Mouse (Mus musculus): ENCODE measurements around the gene Ssrp1. TPM values are rescaled to one million over a fixed set of nuclear protein-coding genes. Genes with fewer than 3 reads are reported as not detected.

Ssrp1 gene
- 390 and 439 TPM in 2 replicates for total RNA-seq (2017)

- ATAC-seq (replicated peaks in 1 of 2; ENCODE audit: insufficient read depth in 1 of 2, low FRiP score in 2 of 2, low TSS enrichment in 1 of 2, low read depth in 1 of 2, poor library complexity in 2 of 2, severe bottlenecking in 2 of 2), result peak; percentile 81 to 85
Observed at GRCm38 (mm10) chr2:85037047-85038026, at the start of gene Ssrp1, which contains the start of gene P2rx3. Gene Ssrp1, plus strand, starts transcription at chr2:85037234. Gene P2rx3, minus strand, starts transcription at chr2:85037462.

GRCm38 (mm10) chr2:84987930-84988329 is 49.1 kb upstream of the Ssrp1 start, which contains the start of gene Prg3:
Gene Prg3, plus strand, starts transcription at chr2:84988215.
- peak; percentile 94 to 99 for ATAC-seq (replicated peaks in 1 of 2; ENCODE audit: insufficient read depth in 1 of 2, low FRiP score in 2 of 2, low TSS enrichment in 1 of 2, low read depth in 1 of 2, poor library complexity in 2 of 2, severe bottlenecking in 2 of 2)

GRCm38 (mm10) chr2:84996376-84996775 is 40.7 kb upstream of the Ssrp1 start:
- ATAC-seq (replicated peaks in 1 of 2; ENCODE audit: insufficient read depth in 1 of 2, low FRiP score in 2 of 2, low TSS enrichment in 1 of 2, low read depth in 1 of 2, poor library complexity in 2 of 2, severe bottlenecking in 2 of 2), result no peak

GRCm38 (mm10) chr2:84999486-85000181 is 37.4 kb upstream of the Ssrp1 start:
- peak; percentile 18 to 74; a peak in 3 of 4 replicates for ATAC-seq (replicated peaks in 1 of 2; ENCODE audit: insufficient read depth in 1 of 2, low FRiP score in 2 of 2, low TSS enrichment in 1 of 2, low read depth in 1 of 2, poor library complexity in 2 of 2, severe bottlenecking in 2 of 2)

GRCm38 (mm10) chr2:85001497-85001896 is 35.5 kb upstream of the Ssrp1 start:
- no peak for ATAC-seq (replicated peaks in 1 of 2; ENCODE audit: insufficient read depth in 1 of 2, low FRiP score in 2 of 2, low TSS enrichment in 1 of 2, low read depth in 1 of 2, poor library complexity in 2 of 2, severe bottlenecking in 2 of 2)

- no peak for ATAC-seq (replicated peaks in 1 of 2; ENCODE audit: insufficient read depth in 1 of 2, low FRiP score in 2 of 2, low TSS enrichment in 1 of 2, low read depth in 1 of 2, poor library complexity in 2 of 2, severe bottlenecking in 2 of 2)
Observed at GRCm38 (mm10) chr2:85002575-85002974, 34.5 kb upstream of the Ssrp1 start.

- no peak for ATAC-seq (replicated peaks in 1 of 2; ENCODE audit: insufficient read depth in 1 of 2, low FRiP score in 2 of 2, low TSS enrichment in 1 of 2, low read depth in 1 of 2, poor library complexity in 2 of 2, severe bottlenecking in 2 of 2)
Observed at GRCm38 (mm10) chr2:85004341-85004740, 32.7 kb upstream of the Ssrp1 start.

- ATAC-seq (replicated peaks in 1 of 2; ENCODE audit: insufficient read depth in 1 of 2, low FRiP score in 2 of 2, low TSS enrichment in 1 of 2, low read depth in 1 of 2, poor library complexity in 2 of 2, severe bottlenecking in 2 of 2), result no peak
Observed at GRCm38 (mm10) chr2:85006600-85006999, 30.4 kb upstream of the Ssrp1 start.

GRCm38 (mm10) chr2:85007729-85008128 is 29.3 kb upstream of the Ssrp1 start:
- peak; percentile 57 to 59; a peak in 2 of 4 replicates for ATAC-seq (replicated peaks in 1 of 2; ENCODE audit: insufficient read depth in 1 of 2, low FRiP score in 2 of 2, low TSS enrichment in 1 of 2, low read depth in 1 of 2, poor library complexity in 2 of 2, severe bottlenecking in 2 of 2)

- no peak for ATAC-seq (replicated peaks in 1 of 2; ENCODE audit: insufficient read depth in 1 of 2, low FRiP score in 2 of 2, low TSS enrichment in 1 of 2, low read depth in 1 of 2, poor library complexity in 2 of 2, severe bottlenecking in 2 of 2)
Observed at GRCm38 (mm10) chr2:85009212-85009611, 27.8 kb upstream of the Ssrp1 start.

- peak in 1 of 2 experiments; percentile 15; a peak in 1 of 4 replicates for ATAC-seq (replicated peaks in 1 of 2; ENCODE audit: insufficient read depth in 1 of 2, low FRiP score in 2 of 2, low TSS enrichment in 1 of 2, low read depth in 1 of 2, poor library complexity in 2 of 2, severe bottlenecking in 2 of 2)
Observed at GRCm38 (mm10) chr2:85011906-85012604, 25.0 kb upstream of the Ssrp1 start.

- ATAC-seq (replicated peaks in 1 of 2; ENCODE audit: insufficient read depth in 1 of 2, low FRiP score in 2 of 2, low TSS enrichment in 1 of 2, low read depth in 1 of 2, poor library complexity in 2 of 2, severe bottlenecking in 2 of 2), result peak in 1 of 2 experiments; percentile 31; a peak in 1 of 4 replicates
Observed at GRCm38 (mm10) chr2:85012679-85013078, 24.4 kb upstream of the Ssrp1 start.

- ATAC-seq (replicated peaks in 1 of 2; ENCODE audit: insufficient read depth in 1 of 2, low FRiP score in 2 of 2, low TSS enrichment in 1 of 2, low read depth in 1 of 2, poor library complexity in 2 of 2, severe bottlenecking in 2 of 2), result peak; percentile 27 to 37; a peak in 2 of 4 replicates
Observed at GRCm38 (mm10) chr2:85013826-85014587, 23.0 kb upstream of the Ssrp1 start.

- ATAC-seq (replicated peaks in 1 of 2; ENCODE audit: insufficient read depth in 1 of 2, low FRiP score in 2 of 2, low TSS enrichment in 1 of 2, low read depth in 1 of 2, poor library complexity in 2 of 2, severe bottlenecking in 2 of 2), result peak; percentile 79 to 87
Observed at GRCm38 (mm10) chr2:85014588-85014982, 22.4 kb upstream of the Ssrp1 start.

GRCm38 (mm10) chr2:85022043-85022442 is 15.0 kb upstream of the Ssrp1 start:
- ATAC-seq (replicated peaks in 1 of 2; ENCODE audit: insufficient read depth in 1 of 2, low FRiP score in 2 of 2, low TSS enrichment in 1 of 2, low read depth in 1 of 2, poor library complexity in 2 of 2, severe bottlenecking in 2 of 2), result no peak

GRCm38 (mm10) chr2:85026178-85026577 is 10.9 kb upstream of the Ssrp1 start:
- ATAC-seq (replicated peaks in 1 of 2; ENCODE audit: insufficient read depth in 1 of 2, low FRiP score in 2 of 2, low TSS enrichment in 1 of 2, low read depth in 1 of 2, poor library complexity in 2 of 2, severe bottlenecking in 2 of 2), result no peak

GRCm38 (mm10) chr2:85027281-85027680 is 9.8 kb upstream of the Ssrp1 start:
- ATAC-seq (replicated peaks in 1 of 2; ENCODE audit: insufficient read depth in 1 of 2, low FRiP score in 2 of 2, low TSS enrichment in 1 of 2, low read depth in 1 of 2, poor library complexity in 2 of 2, severe bottlenecking in 2 of 2), result peak; percentile 71 to 74; a peak in 3 of 4 replicates
